Mouse (Mus musculus): ENCODE results near the gene Tmem45b.

Gene Tmem45b

DNA sequence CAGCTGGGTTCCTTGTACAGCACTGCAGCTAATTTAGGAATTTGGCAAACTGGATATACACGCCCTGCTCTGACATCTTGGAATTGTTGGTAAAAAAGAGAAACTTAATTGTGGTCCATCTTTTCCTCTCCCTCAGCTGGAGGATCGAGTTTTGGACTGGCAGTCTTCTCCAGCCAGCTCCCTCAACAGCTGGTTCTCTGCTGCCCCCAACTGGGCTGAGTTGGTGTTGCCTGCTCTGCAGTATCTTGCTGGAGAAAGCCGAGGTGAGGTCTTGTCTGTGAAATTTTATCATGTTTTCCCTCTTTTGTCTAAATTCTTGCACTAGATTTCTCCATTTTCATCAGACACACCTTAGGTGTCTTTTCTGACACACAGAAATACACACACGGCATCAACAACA, 63.8 kb downstream of the Tmem45b start:
- DNase-seq, result peak; percentile 84 to 89

DNA sequence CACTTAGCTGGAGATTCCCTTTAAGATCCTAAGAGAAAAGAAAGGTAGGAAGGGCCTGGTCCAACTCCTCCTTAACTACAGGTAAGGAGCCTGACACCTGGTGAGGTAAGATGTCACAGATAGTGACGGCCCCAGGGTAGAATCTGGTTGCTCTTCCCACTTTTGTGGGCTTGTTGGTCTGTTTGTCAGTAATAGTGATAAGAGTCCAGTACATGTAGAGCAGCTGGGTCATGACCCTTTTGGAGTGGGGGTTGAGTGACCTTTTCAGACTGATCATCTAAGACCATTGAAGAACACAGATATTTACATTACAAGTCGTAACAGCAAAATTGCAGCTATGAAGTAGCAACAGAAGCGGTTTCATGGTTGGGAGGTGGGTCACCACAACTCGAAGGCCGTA, 77.1 kb downstream of the Tmem45b start:
- no peak for DNase-seq

DNA sequence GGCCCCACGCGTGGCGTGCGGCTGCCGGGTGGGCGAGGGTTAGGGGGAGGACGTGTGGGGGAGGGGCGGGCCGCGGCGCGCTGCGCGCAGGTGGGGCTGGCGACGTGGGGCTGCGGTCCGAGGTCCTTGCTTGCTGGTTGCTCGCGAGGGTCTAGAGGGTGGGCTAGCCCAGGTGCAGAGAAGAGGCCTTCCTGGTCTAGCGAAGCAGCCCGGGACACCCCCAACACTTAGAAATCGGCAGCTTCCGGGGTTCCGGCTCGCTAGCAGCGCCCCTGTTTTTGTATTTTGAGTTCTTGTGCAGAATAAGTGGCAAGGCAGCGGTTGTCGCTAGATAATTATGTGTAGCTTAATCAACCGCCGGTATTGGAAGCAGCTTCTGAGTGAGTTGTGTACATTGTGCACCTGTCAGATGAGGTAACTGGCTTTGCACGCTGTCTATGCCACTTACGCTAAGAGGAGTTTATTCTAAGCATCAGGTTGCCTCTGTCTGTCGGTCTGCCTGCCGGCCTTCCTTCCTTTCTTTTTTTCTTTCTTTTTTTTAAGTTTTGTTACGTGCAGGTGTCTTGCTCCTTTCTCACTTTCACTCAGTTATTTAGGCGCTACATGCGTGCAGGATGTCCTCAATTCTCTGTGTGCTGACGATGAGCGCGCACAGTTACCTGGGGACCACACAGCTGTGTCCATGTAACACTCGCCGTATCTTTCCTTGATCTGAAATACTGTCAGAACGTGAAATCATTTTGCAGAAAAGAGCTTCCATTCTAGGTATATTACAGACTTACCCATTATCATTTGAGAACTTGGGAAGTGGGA, 77.7 kb downstream of the Tmem45b start:
- no peak for DNase-seq

DNA sequence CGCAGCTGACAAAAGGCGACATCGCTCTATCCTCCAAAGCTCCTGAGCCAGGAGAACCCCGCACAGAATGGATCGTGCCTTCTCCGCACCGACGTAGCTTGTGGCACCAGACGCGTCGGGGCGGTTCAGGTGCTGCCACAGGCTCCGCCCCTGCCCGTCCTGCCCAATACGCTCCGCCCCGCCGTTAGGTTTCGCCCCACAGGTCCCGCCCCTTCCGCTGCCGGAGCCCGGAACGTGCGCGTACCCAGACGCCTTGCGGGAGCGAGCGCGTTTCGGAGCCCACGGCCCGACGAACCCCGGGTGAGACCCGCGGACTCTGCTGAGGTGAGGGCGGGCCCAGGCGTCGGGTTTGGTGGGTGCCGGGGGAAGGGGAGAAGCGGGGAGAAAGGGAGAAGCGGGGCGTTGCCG, 78.3 kb downstream of the Tmem45b start, which contains the start of gene Nfrkb:
Gene Nfrkb, plus strand, starts transcription at position 246 of the 408 bp plus-strand sequence.
- DNase-seq, result peak; percentile 98 to 99

DNA sequence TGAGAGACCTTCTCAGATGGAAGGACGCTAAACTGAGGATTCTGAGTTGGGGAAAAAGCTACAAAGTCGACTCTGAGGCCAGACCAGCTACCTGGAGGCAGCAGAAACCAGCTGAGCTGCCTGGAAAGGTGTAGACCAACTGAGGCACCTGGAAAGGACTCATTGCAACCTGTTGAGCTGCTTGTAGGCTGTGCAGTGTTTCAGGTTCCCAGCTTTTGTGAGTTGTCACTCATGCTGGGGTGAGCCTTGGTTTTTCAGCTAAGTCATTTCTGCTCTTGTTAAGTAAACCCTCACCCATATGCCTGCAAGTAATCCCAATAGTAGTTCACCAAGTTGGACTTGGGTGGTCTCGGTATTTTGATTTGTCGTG, 78.8 kb downstream of the Tmem45b start:
- DNase-seq, result peak; percentile 17 to 34

DNA sequence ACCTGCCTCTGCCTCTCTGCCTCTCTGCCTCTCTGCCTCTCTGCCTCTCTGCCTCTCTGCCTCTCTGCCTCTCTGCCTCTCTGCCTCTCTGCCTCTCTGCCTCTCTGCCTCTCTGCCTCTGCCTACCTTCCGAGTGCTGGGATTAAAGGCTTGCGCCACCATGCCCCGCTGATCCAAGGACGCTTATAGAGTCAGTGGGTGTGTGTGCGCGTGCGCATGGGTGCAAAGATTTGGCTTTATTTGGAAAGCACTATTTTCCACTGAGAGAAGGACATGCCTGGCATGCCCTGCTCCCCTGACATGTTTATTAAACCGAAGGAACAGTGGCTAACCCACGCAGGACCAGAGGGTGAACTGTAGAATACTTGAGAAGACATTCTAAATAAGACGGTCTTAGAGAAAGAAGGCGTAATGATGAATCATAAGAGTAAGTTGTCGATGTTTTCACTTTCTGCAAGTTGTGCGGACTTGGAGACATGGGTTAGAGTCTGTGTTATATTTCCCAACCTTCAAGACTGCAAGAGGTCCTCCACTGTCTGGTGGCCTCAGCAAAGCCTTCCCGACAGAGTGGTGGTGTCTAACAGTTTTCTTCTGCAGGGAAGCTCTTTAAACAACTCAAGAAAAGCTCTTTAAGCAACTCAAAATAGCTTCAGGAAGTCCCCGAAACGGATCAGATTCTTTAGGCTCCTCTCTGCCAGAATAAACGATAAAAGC, 79.3 kb downstream of the Tmem45b start:
- no peak for DNase-seq

DNA sequence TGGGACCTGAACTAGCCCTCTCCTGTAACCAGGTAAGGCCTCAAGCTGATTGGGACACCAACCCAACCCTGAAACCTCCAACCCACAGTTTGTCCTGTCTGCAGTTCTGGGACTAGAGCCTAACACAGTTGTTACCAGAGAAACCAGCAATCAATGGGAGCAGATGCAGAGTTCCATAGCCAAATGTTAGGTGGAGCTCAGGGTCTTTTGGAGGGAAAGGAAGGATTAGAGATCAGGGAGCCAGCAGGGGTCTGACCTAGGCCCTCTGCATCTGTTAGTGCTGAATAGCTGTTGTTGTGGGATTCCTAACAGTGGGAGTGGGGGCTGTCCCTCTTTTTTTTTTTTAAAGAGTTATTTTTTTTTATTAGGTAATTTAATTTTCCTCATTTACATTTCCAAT, 87.6 kb downstream of the Tmem45b start:
- no peak for DNase-seq
